Mouse (Mus musculus) midbrain, embryonic 12.5 days (tissue): ENCODE data around the gene Atp13a2. TPM values are rescaled to one million over a fixed set of nuclear protein-coding genes. Genes with fewer than 3 reads are reported as not detected.

Experiments
- ATAC-seq: fragments of 200-750 bp; cut with Nextera tagmentation; 2 replicates; pipeline ENCODE4 v1.8.0; 2017; ENCODE audit warnings: low read depth, moderate TSS enrichment, moderate library complexity; ENCODE audit not compliant: low FRiP score
- H3K27ac ChIP-seq: fragments of 300-500 bp; sonication (generic); replicated peaks from 2 replicates; pipeline ENCODE4 v1.5.1; 2016; ENCODE audit warnings: mild to moderate bottlenecking
- H3K27me3 ChIP-seq: fragments of 300-500 bp; sonication (generic); 2 replicates; pipeline ENCODE4 v1.6.1; 2016; ENCODE audit warnings: mild to moderate bottlenecking
- H3K36me3 ChIP-seq: fragments of 300-500 bp; sonication (generic); 2 replicates; pipeline ENCODE4 v1.6.1; 2016
- H3K4me1 ChIP-seq: fragments of 300-500 bp; sonication (generic); 2 replicates; pipeline ENCODE4 v1.6.1; 2016
- H3K4me2 ChIP-seq: fragments of 300-500 bp; sonication (generic); replicated peaks from 2 replicates; pipeline ENCODE4 v1.6.1; 2016; ENCODE audit warnings: mild to moderate bottlenecking, moderate library complexity
- H3K4me3 ChIP-seq: fragments of 300-500 bp; sonication (generic); 2 replicates; pipeline ENCODE4 v1.5.1; 2016; ENCODE audit warnings: mild to moderate bottlenecking
- H3K9ac ChIP-seq: fragments of 300-500 bp; sonication (generic); replicated peaks from 2 replicates; pipeline ENCODE4 v1.6.1; 2016; ENCODE audit warnings: mild to moderate bottlenecking, moderate library complexity
- H3K9me3 ChIP-seq: fragments of 300-500 bp; sonication (generic); 2 replicates; pipeline ENCODE4 v1.6.1; 2016; ENCODE audit warnings: mild to moderate bottlenecking
- WGBS: fragments of 180-500 bp; shearing (Covaris S2); methylation state at CpG from one replicate; pipeline ENCODE4 v1.1.7; 2016; 5-methylcytosine and 5-hydroxymethylcytosine counted together
- polyA plus RNA-seq: library from polyadenylated mRNA; unstranded; fragments of >200 nt; fragmentation: Nextera tagmentation; extraction: Ambion mirVana; gene quantifications from 2 replicates; pipeline ENCODE4 v1.2.1, GENCODE M21; 2016

The Atp13a2 gene
- polyA plus RNA-seq, 1 experiment from 2014 or later: 93.4 TPM

GRCm38 (mm10) chr4:141010526-141010925 lies 23.9 kb downstream of the Atp13a2 start:
- peak overlapping the region; percentile 81 for H3K27ac ChIP-seq
- peak overlapping the region; percentile 69 for H3K4me3 ChIP-seq
- H3K9me3 ChIP-seq: no peaks in the 10 kb centered on the region
- peaks cover 52% of the 10 kb centered on the region for H3K36me3 ChIP-seq
- WGBS: 0% methylated on average over 26 of the region's 26 CpGs
- peak overlapping the region; percentile 80 for H3K4me2 ChIP-seq
- no peaks in the 10 kb centered on the region for H3K27me3 ChIP-seq
- peak overlapping the region; percentile 90 for H3K9ac ChIP-seq
- H3K4me1 ChIP-seq: peaks cover 26% of the 10 kb centered on the region
- peak; percentile 82 for ATAC-seq

GRCm38 (mm10) chr4:141010941-141011429 lies 24.3 kb downstream of the Atp13a2 start:
- peak; percentile 67 for ATAC-seq
- Histone ChIP-seq H3K4me3 (peak overlapping the region; percentile 69), H3K4me2 (peak overlapping the region; percentile 80), H3K36me3 (peaks cover 52% of the 10 kb centered on the region), H3K27me3 (no peaks in the 10 kb centered on the region), H3K4me1 (peaks cover 26% of the 10 kb centered on the region), H3K9me3 (no peaks in the 10 kb centered on the region), H3K27ac (peak overlapping the region; percentile 81), H3K9ac (peak overlapping the region; percentile 90)
- under 1% methylated on average over 17 of the region's 17 CpGs for whole genome bisulfite sequencing

- Histone ChIP-seq H3K27ac (peak overlapping the region; percentile 81), H3K9ac (peak overlapping the region; percentile 90), H3K36me3 (peaks cover 52% of the 10 kb centered on the region), H3K4me3 (peak overlapping the region; percentile 69), H3K4me1 (peaks cover 26% of the 10 kb centered on the region), H3K9me3 (no peaks in the 10 kb centered on the region), H3K27me3 (no peaks in the 10 kb centered on the region), H3K4me2 (peak overlapping the region; percentile 80)
- no peak for ATAC-seq
- WGBS: 41% methylated on average over 14 of the region's 14 CpGs
Measured at GRCm38 (mm10) chr4:141011556-141012328, 25.1 kb downstream of the Atp13a2 start.

- WGBS: 84% methylated on average over 10 of the region's 10 CpGs
- peaks cover 26% of the 10 kb centered on the region for H3K4me1 ChIP-seq
- peak overlapping the region; percentile 80 for H3K4me2 ChIP-seq
- ATAC-seq: no peak
- peak overlapping the region; percentile 81 for H3K27ac ChIP-seq
- H3K27me3 ChIP-seq: no peaks in the 10 kb centered on the region
- H3K9me3 ChIP-seq: no peaks in the 10 kb centered on the region
- H3K9ac ChIP-seq: peak overlapping the region; percentile 90; the same call in 1 of the 2 replicates
- H3K36me3 ChIP-seq: peaks cover 52% of the 10 kb centered on the region
- H3K4me3 ChIP-seq: peak overlapping the region; percentile 69; the same call in 1 of the 2 replicates
Measured at GRCm38 (mm10) chr4:141012558-141012957, 25.9 kb downstream of the Atp13a2 start.

- H3K36me3 ChIP-seq: peaks cover 61% of the 10 kb centered on the region
Measured at GRCm38 (mm10) chr4:141014114-141014513, 27.4 kb downstream of the Atp13a2 start.

GRCm38 (mm10) chr4:141014856-141015255 lies 28.2 kb downstream of the Atp13a2 start:
- Histone ChIP-seq H3K4me1 (peaks cover 34% of the 10 kb centered on the region), H3K4me2 (no peak overlapping the region), H3K9ac (no peak overlapping the region), H3K4me3 (no peak overlapping the region), H3K27ac (no peak overlapping the region), H3K9me3 (no peaks in the 10 kb centered on the region), H3K27me3 (no peaks in the 10 kb centered on the region), H3K36me3 (peaks cover 61% of the 10 kb centered on the region)
- WGBS: 92% methylated on average over 11 of the region's 11 CpGs
- no peak for ATAC-seq

More at GRCm38 (mm10) chr4:141014114-141014513, 27.4 kb downstream of the Atp13a2 start:
- Histone ChIP-seq H3K27ac (no peak overlapping the region), H3K27me3 (no peaks in the 10 kb centered on the region), H3K9me3 (no peaks in the 10 kb centered on the region), H3K4me2 (no peak overlapping the region), H3K4me1 (peaks cover 28% of the 10 kb centered on the region), H3K4me3 (no peak overlapping the region), H3K9ac (no peak overlapping the region)
- ATAC-seq: no peak
- WGBS: 68% methylated on average over 8 of the region's 8 CpGs

GRCm38 (mm10) chr4:141015356-141015755 lies 28.7 kb downstream of the Atp13a2 start:
- no peak overlapping the region for H3K4me3 ChIP-seq
- 86% methylated on average over 7 of the region's 7 CpGs for WGBS
- ATAC-seq: no peak
- H3K9ac ChIP-seq: no peak overlapping the region; the same call in 1 of the 2 replicates
- H3K27me3 ChIP-seq: no peaks in the 10 kb centered on the region
- peaks cover 64% of the 10 kb centered on the region for H3K36me3 ChIP-seq
- H3K27ac ChIP-seq: peak overlapping the region; percentile 10; the same call in 1 of the 2 replicates
- H3K9me3 ChIP-seq: no peaks in the 10 kb centered on the region
- H3K4me1 ChIP-seq: peaks cover 34% of the 10 kb centered on the region
- H3K4me2 ChIP-seq: no peak overlapping the region

- Histone ChIP-seq H3K27ac (no peak overlapping the region), H3K9me3 (no peaks in the 10 kb centered on the region), H3K27me3 (no peaks in the 10 kb centered on the region), H3K4me3 (no peak overlapping the region), H3K4me1 (peaks cover 40% of the 10 kb centered on the region), H3K36me3 (peaks cover 64% of the 10 kb centered on the region), H3K9ac (no peak overlapping the region), H3K4me2 (no peak overlapping the region)
- WGBS: 87% methylated on average over 9 of the region's 9 CpGs
- ATAC-seq: no peak
Measured at GRCm38 (mm10) chr4:141016311-141016710, 29.6 kb downstream of the Atp13a2 start.

- Histone ChIP-seq H3K36me3 (peaks cover 61% of the 10 kb centered on the region), H3K27ac (peak overlapping the region; percentile 49; the same call in 1 of the 2 replicates)
- WGBS: 89% methylated on average over 29 of the region's 29 CpGs
Measured at GRCm38 (mm10) chr4:141017657-141018436, 31.2 kb downstream of the Atp13a2 start.

GRCm38 (mm10) chr4:141020220-141020619 lies 33.5 kb downstream of the Atp13a2 start:
- Histone ChIP-seq H3K9me3 (no peaks in the 10 kb centered on the region), H3K4me2 (no peak overlapping the region), H3K4me3 (no peak overlapping the region), H3K36me3 (peaks cover 60% of the 10 kb centered on the region), H3K9ac (peak overlapping the region; percentile 46; the same call in 1 of the 2 replicates), H3K27ac (peak overlapping the region; percentile 92), H3K27me3 (no peaks in the 10 kb centered on the region), H3K4me1 (peaks cover 33% of the 10 kb centered on the region)
- no peak for ATAC-seq
- 94% methylated on average over 17 of the region's 17 CpGs for WGBS

More at GRCm38 (mm10) chr4:141017657-141018436, 31.2 kb downstream of the Atp13a2 start:
- Histone ChIP-seq H3K9ac (no peak overlapping the region), H3K27me3 (no peaks in the 10 kb centered on the region), H3K4me1 (peaks cover 35% of the 10 kb centered on the region), H3K4me2 (no peak overlapping the region), H3K4me3 (no peak overlapping the region), H3K9me3 (no peaks in the 10 kb centered on the region)
- ATAC-seq: no peak

GRCm38 (mm10) chr4:141020811-141021613 lies 34.3 kb downstream of the Atp13a2 start:
- peak; percentile 65 for ATAC-seq
- Histone ChIP-seq H3K9me3 (no peaks in the 10 kb centered on the region), H3K27me3 (no peaks in the 10 kb centered on the region), H3K4me2 (peak overlapping the region; percentile 13), H3K4me3 (no peak overlapping the region), H3K36me3 (peaks cover 60% of the 10 kb centered on the region), H3K4me1 (peaks cover 33% of the 10 kb centered on the region), H3K27ac (peak overlapping the region; percentile 92), H3K9ac (peak overlapping the region; percentile 46; the same call in 1 of the 2 replicates)
- 16% methylated on average over 14 of the region's 14 CpGs for WGBS
